Mouse (Mus musculus): Measurements from ENCODE around the gene Prkrip1. TPM values are rescaled to one million over a fixed set of nuclear protein-coding genes. Genes with fewer than 3 reads are reported as not detected.

Gene Prkrip1
- total and polyA plus RNA-seq, 3 experiments = 55.1 to 84.1 TPM; not detected in 1

DNA sequence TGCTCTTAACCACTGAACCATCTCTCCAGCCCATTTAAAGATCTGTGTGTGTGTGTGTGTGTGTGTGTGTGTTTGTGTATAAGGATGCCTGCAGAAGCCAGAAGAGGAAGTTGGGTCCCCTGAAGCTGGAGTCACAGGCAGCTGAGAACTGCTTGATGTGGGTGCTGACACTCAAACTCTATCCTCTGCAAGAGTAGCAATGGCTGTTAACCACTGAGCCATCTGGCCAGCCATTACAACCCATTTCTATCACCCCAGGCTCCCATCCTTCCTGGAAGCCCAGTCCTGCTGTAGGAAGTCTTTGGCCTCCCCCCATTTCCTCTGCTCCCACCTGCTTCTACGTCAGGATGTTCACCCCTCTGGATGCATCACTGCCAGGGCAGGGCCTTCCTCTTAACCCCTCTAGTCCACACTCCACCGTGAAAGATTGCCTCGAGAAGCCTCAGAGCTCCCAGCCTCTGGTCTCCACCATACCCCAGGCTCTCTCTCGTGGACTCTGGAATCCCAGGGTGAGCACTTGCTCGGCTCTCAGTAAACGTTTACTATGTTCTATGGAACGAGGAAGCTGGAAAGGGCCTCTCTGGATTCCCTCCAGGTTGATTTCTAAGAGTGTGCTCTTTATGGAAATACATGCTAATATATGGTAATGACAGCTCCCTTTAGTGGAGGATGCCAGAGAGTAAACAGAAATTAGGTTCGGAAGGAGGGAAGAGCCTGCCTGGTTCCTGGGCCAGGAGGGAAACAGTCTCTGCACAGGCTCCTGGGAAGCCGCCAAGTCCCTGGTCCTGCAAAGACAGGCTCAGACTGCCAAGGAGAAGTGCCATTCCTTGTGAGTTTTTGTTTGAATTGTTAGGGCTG is 24.9 kb downstream of the Prkrip1 start (continued):
- TF ChIP-seq TCF12 (IDR thresholded peaks at IDR 0.05; ENCODE audit: low read depth, low read length) (0 out of 2 replicates have a peak, but pooled peaks have one; percentile 19), NRF1 (IDR thresholded peaks at IDR 0.05; ENCODE audit: insufficient read depth, low read depth, low read length, poor library complexity, severe bottlenecking) (no peak), SMC3 (IDR thresholded peaks at IDR 0.05; ENCODE audit: low read depth, low read length) (no peak)

DNA sequence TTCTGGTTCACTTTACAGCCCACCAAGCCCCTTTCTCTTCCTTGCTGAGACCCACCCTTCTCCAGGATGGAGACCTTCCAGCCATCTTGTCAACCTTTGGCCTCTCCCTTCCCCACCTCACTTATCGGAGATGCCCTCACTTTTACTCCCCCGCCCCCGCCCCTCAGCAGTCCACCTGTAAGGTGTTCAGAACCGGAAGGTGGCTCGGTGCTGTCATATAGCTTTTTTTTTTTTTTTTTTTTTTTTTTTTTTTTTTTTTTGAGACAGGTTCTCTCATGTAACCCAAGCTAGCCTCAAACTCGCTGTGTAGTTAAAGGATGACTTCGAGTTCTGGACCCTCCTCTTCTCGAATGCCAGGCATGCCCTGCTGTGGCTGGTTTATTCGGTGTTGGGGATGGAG is 25.8 kb downstream of the Prkrip1 start:
- peaks cover under 1 to 15% of the 10 kb centered on the region in 2 experiments; a peak in 3 of 4 replicates for H3K36me3 ChIP-seq (ENCODE audit: control insufficient read depth in 1 of 2, insufficient read depth in 2 of 2, low read length in 2 of 2)
- no peak overlapping the region for H3K27ac ChIP-seq (ENCODE audit: control insufficient read depth, low read depth, low read length)
- no peaks in the 10 kb centered on the region for H3K9me3 ChIP-seq (replicated peaks; ENCODE audit: insufficient read depth, low read length)
- no peak overlapping the region for H3K4me3 ChIP-seq (ENCODE audit: control insufficient read depth in 1 of 2, insufficient read depth in 1 of 2, low read depth in 2 of 2, low read length in 2 of 2)
- DNase-seq (ENCODE audit: low read depth, low spot score) = no peak
- no peak overlapping the region for H3K9ac ChIP-seq (ENCODE audit: control insufficient read depth, low read depth, low read length, poor library complexity, severe bottlenecking)
- TF ChIP-seq RCOR1 (IDR thresholded peaks at IDR 0.05; ENCODE audit: low read depth, low read length) = no peak
- TF ChIP-seq ZKSCAN1 (IDR thresholded peaks at IDR 0.05; ENCODE audit: low read depth, low read length) = no peak
- no peak for TF ChIP-seq EP300 (IDR thresholded peaks at IDR 0.05; ENCODE audit: low read depth in 1 of 2, low read length in 2 of 2)
- TF ChIP-seq MAZ (IDR thresholded peaks at IDR 0.05; ENCODE audit: low read depth, low read length) = no peak
- TF ChIP-seq MYC (IDR thresholded peaks at IDR 0.05; ENCODE audit: low read depth, low read length) = no peak
- TF ChIP-seq ZNF384 (IDR thresholded peaks at IDR 0.05; ENCODE audit: low read depth, low read length) = peak; percentile 58; the same call in 1 of the 2 replicates
- no peak for TF ChIP-seq MYB (IDR thresholded peaks at IDR 0.05; ENCODE audit: low read depth, low read length)
- TF ChIP-seq MAFK (IDR thresholded peaks at IDR 0.05; ENCODE audit: borderline replicate concordance, low read depth, low read length) = no peak
- no peak for TF ChIP-seq TAL1 (IDR thresholded peaks at IDR 0.05; ENCODE audit: low read length)
- H3K79me2 ChIP-seq (ENCODE audit: control insufficient read depth, insufficient read depth, low read length, poor library complexity) = peaks cover 14% of the 10 kb centered on the region
- H3K4me1 ChIP-seq (ENCODE audit: control insufficient read depth in 1 of 2, insufficient read depth in 2 of 2, low read length in 2 of 2) = peaks cover 0 to 29% of the 10 kb centered on the region in 2 experiments
- no peaks in the 10 kb centered on the region for H3K27me3 ChIP-seq (ENCODE audit: control insufficient read depth in 1 of 2, insufficient read depth in 2 of 2, low read length in 2 of 2)

DNA sequence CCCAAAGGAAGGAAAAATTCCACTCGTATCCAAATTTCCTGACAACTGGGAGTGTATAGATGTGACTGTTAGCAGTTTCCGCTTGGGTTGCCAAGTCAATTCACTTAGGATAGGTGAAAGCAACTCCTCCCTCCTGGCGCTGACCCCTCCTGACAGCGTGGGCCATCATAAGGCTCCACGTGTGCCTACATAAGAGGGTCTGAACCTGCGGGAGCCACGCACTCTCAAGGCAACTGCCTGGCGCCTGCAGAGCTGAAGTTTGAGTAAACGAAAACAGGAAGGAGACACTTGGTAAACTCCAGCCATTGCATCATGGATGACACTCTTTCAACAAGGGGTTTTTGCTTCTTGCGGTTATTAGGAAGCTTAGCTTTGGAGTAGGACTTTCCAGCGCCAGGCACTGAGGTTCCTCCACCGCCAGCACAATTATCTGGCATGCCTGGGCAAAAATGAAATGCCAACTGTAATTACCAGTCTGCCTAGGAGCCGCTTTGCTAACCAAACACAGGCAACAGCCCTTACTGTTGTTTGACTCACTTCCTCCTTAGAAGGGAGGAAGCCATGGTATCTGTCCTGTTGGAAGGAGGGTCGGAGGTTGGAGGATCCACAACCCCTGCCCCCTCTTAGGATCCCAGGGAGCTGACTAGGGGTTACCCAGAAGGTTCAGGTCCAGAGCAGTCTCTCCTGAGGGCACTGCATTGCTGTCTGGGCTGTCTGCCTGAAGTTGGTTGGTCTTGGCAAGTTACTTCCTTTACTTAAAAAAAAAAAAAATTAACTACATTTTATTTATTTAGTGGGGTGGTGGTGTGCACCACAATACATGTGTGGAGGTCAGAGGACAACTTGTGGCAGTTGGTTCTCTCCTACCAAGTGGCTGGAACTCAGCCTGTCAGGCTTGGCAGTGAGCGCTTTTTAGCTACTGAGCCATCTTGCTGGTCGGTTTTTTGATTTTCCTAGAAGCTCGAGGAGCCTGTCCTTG is 27.1 kb downstream of the Prkrip1 start:
- Histone ChIP-seq H3K4me3 (ENCODE audit: control insufficient read depth in 1 of 2, insufficient read depth in 1 of 2, low read depth in 2 of 2, low read length in 2 of 2) (peak overlapping the region; percentile 78 to 81), H3K79me2 (ENCODE audit: control insufficient read depth, insufficient read depth, low read length, poor library complexity) (peaks cover 14% of the 10 kb centered on the region), H3K9me3 (replicated peaks; ENCODE audit: insufficient read depth, low read length) (no peaks in the 10 kb centered on the region), H3K27me3 (ENCODE audit: control insufficient read depth in 1 of 2, insufficient read depth in 2 of 2, low read length in 2 of 2) (no peaks in the 10 kb centered on the region), H3K27ac (ENCODE audit: control insufficient read depth, low read depth, low read length) (peak overlapping the region; percentile 94), H3K9ac (ENCODE audit: control insufficient read depth, low read depth, low read length, poor library complexity, severe bottlenecking) (peak overlapping the region; percentile 80), H3K4me1 (ENCODE audit: control insufficient read depth in 1 of 2, insufficient read depth in 2 of 2, low read length in 2 of 2) (peaks cover 0 to 29% of the 10 kb centered on the region in 2 experiments), H3K36me3 (ENCODE audit: control insufficient read depth in 1 of 2, insufficient read depth in 2 of 2, low read length in 2 of 2) (peaks cover 2 to 15% of the 10 kb centered on the region in 2 experiments; a peak in 3 of 4 replicates)
- peak; percentile 86 for DNase-seq (ENCODE audit: low read depth, low spot score)
- TF ChIP-seq NELFE (IDR thresholded peaks at IDR 0.05; ENCODE audit: low read depth, low read length) = peak; percentile 45; the same call in 1 of the 2 replicates
- peak; percentile 39; the same call in 1 of the 2 replicates for TF ChIP-seq HCFC1 (IDR thresholded peaks at IDR 0.05; ENCODE audit: low read depth, low read length)
- peak; percentile 57 to 77; a peak in 3 of 4 replicates for TF ChIP-seq POLR2A (IDR thresholded peaks at IDR 0.05; ENCODE audit: control insufficient read depth in 1 of 2, insufficient read depth in 1 of 2, low read depth in 1 of 2, low read length in 2 of 2, poor library complexity in 1 of 2)
- TF ChIP-seq EP300 (IDR thresholded peaks at IDR 0.05; ENCODE audit: low read depth in 1 of 2, low read length in 2 of 2) = 0 out of 4 replicates have a peak, but pooled peaks of 1 of the 2 experiments have one; percentile 4
- TF ChIP-seq ZNF384 (IDR thresholded peaks at IDR 0.05; ENCODE audit: low read depth, low read length) = peak; percentile 64
- 0 out of 2 replicates have a peak, but pooled peaks have one; percentile 43 for TF ChIP-seq POLR2AphosphoS5 (IDR thresholded peaks at IDR 0.05; ENCODE audit: borderline replicate concordance, low read depth, low read length)
- peak; percentile 86 for TF ChIP-seq MXI1 (IDR thresholded peaks at IDR 0.05; ENCODE audit: low read depth, low read length)
- TF ChIP-seq SIN3A (IDR thresholded peaks at IDR 0.05; ENCODE audit: low read length) = peak; percentile 76; the same call in 1 of the 2 replicates
- no peak for TF ChIP-seq ELF1 (IDR thresholded peaks at IDR 0.05; ENCODE audit: low read depth, low read length)
- peak; percentile 84; the same call in 1 of the 2 replicates for TF ChIP-seq MAX (IDR thresholded peaks at IDR 0.05; ENCODE audit: low read length)
- TF ChIP-seq TBP (IDR thresholded peaks at IDR 0.05; ENCODE audit: low read depth, low read length) = peak; percentile 78
- no peak for TF ChIP-seq MEF2A (IDR thresholded peaks at IDR 0.05; ENCODE audit: extremely low read depth, insufficient replicate concordance, low read depth, low read length, poor library complexity, severe bottlenecking)
- peak; percentile 84; the same call in 1 of the 2 replicates for TF ChIP-seq MYC (IDR thresholded peaks at IDR 0.05; ENCODE audit: low read depth, low read length)
- TF ChIP-seq CHD2 (IDR thresholded peaks at IDR 0.05; ENCODE audit: low read length) = no peak

Measured in MEL (cell line).